In the genomic region with DNA sequence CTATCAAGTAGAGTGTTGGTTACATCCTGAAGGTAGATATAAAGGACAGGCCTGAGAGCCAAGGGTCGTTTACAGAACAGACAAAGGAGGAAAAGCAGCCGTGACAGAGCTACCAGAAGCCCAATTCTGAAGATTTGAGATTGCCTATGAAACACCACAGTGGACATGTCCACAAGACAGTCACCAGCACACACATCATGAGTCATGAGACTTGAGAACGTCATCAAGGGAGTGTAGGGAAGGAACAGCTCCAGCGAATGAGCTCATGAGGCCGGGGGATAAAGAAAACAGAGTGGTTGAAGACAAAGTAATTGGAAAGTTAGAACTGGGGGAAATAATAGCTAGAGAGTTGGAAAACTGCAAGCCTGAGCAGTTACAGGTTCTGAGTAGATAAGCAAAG, we compare ENCODE assay signal across 10 mouse cellular contexts. TPM values are rescaled to one million over a fixed set of nuclear protein-coding genes. Genes with fewer than 3 reads are reported as not detected.
DNase-seq lines count a peak whose midpoint lies in the region; ATAC-seq lines count a peak whose summit lies in the region.
"Had no signal": no experiment of that assay in that cellular context is flagged by ENCODE, and none has a peak within 500 bp of the region (broad histone marks: within the 10 kb centered on the region; RNA-seq: fewer than 3 reads in every experiment).

No protein-coding gene starts in this region.

- peaks cover 44% of the 10 kb centered on the region for H3K4me1 ChIP-seq in lung, embryonic 15.5 days
- H3K4me1 ChIP-seq in embryonic facial prominence, embryonic 15.5 days, result peaks cover 14% of the 10 kb centered on the region
- H3K4me1 ChIP-seq in stomach, embryonic 15.5 days, result peaks cover 6% of the 10 kb centered on the region; the same call in 1 of the 2 replicates
- no peaks in the 10 kb centered on the region for H3K4me1 ChIP-seq in midbrain, embryonic 11.5 days (ENCODE audit: control insufficient read depth, insufficient read depth, low read length)

- no peak for DNase-seq in lung, adult 18-20 months
- peak; percentile 47 for DNase-seq in heart, postnatal 25 days (ENCODE audit: low spot score)
- no peak for DNase-seq in midbrain, embryonic 11.5 days (ENCODE audit: low spot score, missing footprints)
- no peak for DNase-seq in B cell, adult 2 months

- H3K36me3 ChIP-seq in lung, embryonic 15.5 days, result no peaks in the 10 kb centered on the region
- H3K36me3 ChIP-seq in embryonic facial prominence, embryonic 15.5 days, result peaks cover 10% of the 10 kb centered on the region; the same call in 1 of the 2 replicates
- H3K36me3 ChIP-seq in stomach, embryonic 15.5 days, result no peaks in the 10 kb centered on the region
- H3K36me3 ChIP-seq in midbrain, embryonic 11.5 days (ENCODE audit: control insufficient read depth, insufficient read depth, low read length), result no peaks in the 10 kb centered on the region

- peak overlapping the region; percentile 94 for H3K27ac ChIP-seq in lung, embryonic 15.5 days
- H3K27ac ChIP-seq in embryonic facial prominence, embryonic 15.5 days (replicated peaks), result peak overlapping the region; percentile 80
- peak overlapping the region; percentile 78 for H3K27ac ChIP-seq in stomach, embryonic 15.5 days
- H3K27ac ChIP-seq in midbrain, embryonic 11.5 days (ENCODE audit: low read depth, low read length), result no peak overlapping the region
- H3K27ac ChIP-seq: liver, embryonic 14.5 days had no signal

- intact Hi-C loops in heart, postnatal 25 days (cut with DNase I), result no loop called here

- H3K4me2 ChIP-seq in lung, embryonic 15.5 days, result no peak overlapping the region
- H3K4me2 ChIP-seq in embryonic facial prominence, embryonic 15.5 days (replicated peaks), result no peak overlapping the region
- 0 out of 2 replicates have a peak overlapping the region, but pooled peaks have one; percentile 0 for H3K4me2 ChIP-seq in stomach, embryonic 15.5 days
- H3K4me2 ChIP-seq in midbrain, embryonic 11.5 days, result no peak overlapping the region

- WGBS in lung, embryonic 15.5 days, result 43% methylated on average over 5 of the region's 5 CpGs
- 70% methylated on average over 5 of the region's 5 CpGs for WGBS in embryonic facial prominence, embryonic 15.5 days
- 54% methylated on average over 5 of the region's 5 CpGs for WGBS in stomach, embryonic 15.5 days
- 87% methylated on average over 5 of the region's 5 CpGs for WGBS in midbrain, embryonic 11.5 days

- no peak for ATAC-seq in lung, embryonic 15.5 days (ENCODE audit: borderline replicate concordance, extremely low read depth, low FRiP score, low TSS enrichment)
- ATAC-seq in embryonic facial prominence, embryonic 15.5 days (ENCODE audit: insufficient number of reproducible peaks, low FRiP score, low TSS enrichment, low read depth), result no peak
- ATAC-seq in stomach, embryonic 15.5 days (ENCODE audit: insufficient read depth, low FRiP score, low read depth), result peak; percentile 14; the same call in 1 of the 2 replicates
- no peak for ATAC-seq in midbrain, embryonic 11.5 days (ENCODE audit: low FRiP score)
- no peak for ATAC-seq in monocyte, adult 5-6 weeks (replicated peaks; ENCODE audit: insufficient number of reproducible peaks, low FRiP score, low TSS enrichment, poor library complexity, severe bottlenecking)

- H3K9me3 ChIP-seq in lung, embryonic 15.5 days, result no peaks in the 10 kb centered on the region
- H3K9me3 ChIP-seq in embryonic facial prominence, embryonic 15.5 days (replicated peaks), result no peaks in the 10 kb centered on the region
- H3K9me3 ChIP-seq in stomach, embryonic 15.5 days, result no peaks in the 10 kb centered on the region
- no peaks in the 10 kb centered on the region for H3K9me3 ChIP-seq in midbrain, embryonic 11.5 days (ENCODE audit: control insufficient read depth, low read length)

- H3K4me3 ChIP-seq in lung, embryonic 15.5 days, result no peak overlapping the region
- no peak overlapping the region for H3K4me3 ChIP-seq in embryonic facial prominence, embryonic 15.5 days (replicated peaks)
- no peak overlapping the region for H3K4me3 ChIP-seq in stomach, embryonic 15.5 days (replicated peaks)
- no peak overlapping the region for H3K4me3 ChIP-seq in midbrain, embryonic 11.5 days (ENCODE audit: low read depth, low read length)

- no peak overlapping the region for H3K9ac ChIP-seq in lung, embryonic 15.5 days
- no peak overlapping the region for H3K9ac ChIP-seq in embryonic facial prominence, embryonic 15.5 days
- no peak overlapping the region for H3K9ac ChIP-seq in stomach, embryonic 15.5 days
- no peak overlapping the region for H3K9ac ChIP-seq in midbrain, embryonic 11.5 days (ENCODE audit: low read length)
- H3K9ac ChIP-seq: liver, embryonic 14.5 days had no signal

- no peaks in the 10 kb centered on the region for H3K27me3 ChIP-seq in lung, embryonic 15.5 days
- H3K27me3 ChIP-seq in embryonic facial prominence, embryonic 15.5 days, result no peaks in the 10 kb centered on the region
- no peaks in the 10 kb centered on the region for H3K27me3 ChIP-seq in stomach, embryonic 15.5 days (replicated peaks)
- H3K27me3 ChIP-seq in midbrain, embryonic 11.5 days (ENCODE audit: control insufficient read depth, insufficient read depth, low read length), result no peaks in the 10 kb centered on the region

RNA-seq across cellular contexts. Expression of a gene that starts 22.1 kb away (rescaled TPM):
- 140 and 146 TPM in 2 replicates for polyA plus RNA-seq in lung, embryonic 15.5 days (2015; fragmentation: Nextera tagmentation; extraction: Ambion mirVana)
- polyA plus RNA-seq in embryonic facial prominence, embryonic 15.5 days (2015; fragmentation: Nextera tagmentation; extraction: Ambion mirVana), result 117 and 125 TPM in 2 replicates
- total RNA-seq in heart, postnatal 25 days (2021), result 10 to 100 TPM; 16.7 to 17.8 TPM
- 152 and 165 TPM in 2 replicates for polyA plus RNA-seq in stomach, embryonic 15.5 days (2015; fragmentation: Nextera tagmentation; extraction: Ambion mirVana)
- polyA plus RNA-seq in midbrain, embryonic 11.5 days (2014; fragmentation: Nextera tagmentation; extraction: Ambion mirVana), result 55.0 and 63.3 TPM in 2 replicates
- total RNA-seq in monocyte, adult 5-6 weeks (2017), result 25.5 to 55.3 TPM (median 29.2 TPM) in 3 replicates

RNA-seq across cellular contexts. Expression of a gene that starts 34.8 kb away (rescaled TPM):
- not detected in 2 replicates for polyA plus RNA-seq in lung, embryonic 15.5 days (2015; fragmentation: Nextera tagmentation; extraction: Ambion mirVana)
- polyA plus RNA-seq in embryonic facial prominence, embryonic 15.5 days (2015; fragmentation: Nextera tagmentation; extraction: Ambion mirVana), result 1.4 TPM in 1 of 2 replicates, not detected in the other
- total RNA-seq in heart, postnatal 25 days (2021), result not detected
- 1.8 TPM in 1 of 2 replicates, not detected in the other for polyA plus RNA-seq in stomach, embryonic 15.5 days (2015; fragmentation: Nextera tagmentation; extraction: Ambion mirVana)
- not detected in 2 replicates for polyA plus RNA-seq in midbrain, embryonic 11.5 days (2014; fragmentation: Nextera tagmentation; extraction: Ambion mirVana)
- total RNA-seq in monocyte, adult 5-6 weeks (2017), result not detected in 3 replicates
- total RNA-seq: ES-E14 had no signal
- polyA plus RNA-seq: liver, embryonic 14.5 days had no signal
